Mouse (Mus musculus) kidney, embryonic 14.5 days (tissue): ENCODE data around the gene Gsg1l. TPM values are rescaled to one million over a fixed set of nuclear protein-coding genes. Genes with fewer than 3 reads are reported as not detected.

ENCODE experiments used
- ATAC-seq: fragments of 200-750 bp; cut with Nextera tagmentation; 2 replicates; pipeline ENCODE4 v1.8.0; 2017; ENCODE audit warnings: moderate number of reproducible peaks, mild to moderate bottlenecking, moderate TSS enrichment, moderate library complexity; ENCODE audit not compliant: low FRiP score, low TSS enrichment
- H3K27ac ChIP-seq: fragments of 300-500 bp; sonication (generic); 2 replicates; pipeline ENCODE4 v1.5.1; 2014; ENCODE audit warnings: low read depth, mild to moderate bottlenecking, low read length, moderate library complexity, mixed read lengths
- H3K27me3 ChIP-seq: fragments of 300-500 bp; sonication (generic); 2 replicates; pipeline ENCODE4 v1.6.1; 2014; ENCODE audit warnings: mild to moderate bottlenecking, low read length; ENCODE audit not compliant: control insufficient read depth, insufficient read depth
- H3K36me3 ChIP-seq: fragments of 300-500 bp; sonication (generic); 2 replicates; pipeline ENCODE4 v1.6.1; 2014; ENCODE audit warnings: low read length, mixed read lengths; ENCODE audit not compliant: control insufficient read depth, insufficient read depth
- H3K4me1 ChIP-seq: fragments of 300-500 bp; sonication (generic); 2 replicates; pipeline ENCODE4 v1.6.1; 2014; ENCODE audit warnings: low read length, mixed read lengths; ENCODE audit not compliant: control insufficient read depth, insufficient read depth
- H3K4me2 ChIP-seq: fragments of 300-500 bp; sonication (generic); replicated peaks from 2 replicates; pipeline ENCODE4 v1.6.1; 2014; ENCODE audit warnings: low read depth, mild to moderate bottlenecking, low read length
- H3K4me3 ChIP-seq: fragments of 300-500 bp; sonication (generic); 2 replicates; pipeline ENCODE4 v1.5.1; 2014; ENCODE audit warnings: mild to moderate bottlenecking, low read length
- H3K9ac ChIP-seq: fragments of 300-500 bp; sonication (generic); 2 replicates; pipeline ENCODE4 v1.6.1; 2014; ENCODE audit warnings: low read depth, mild to moderate bottlenecking, low read length, moderate library complexity
- H3K9me3 ChIP-seq: fragments of 300-500 bp; sonication (generic); 2 replicates; pipeline ENCODE4 v1.6.1; 2016; ENCODE audit warnings: low read length; ENCODE audit not compliant: control insufficient read depth
- WGBS: fragments of 180-500 bp; shearing (Covaris S2); extraction: QIAGEN DNeasy Blood & Tissue Kit; methylation state at CpG from one replicate; pipeline ENCODE4 v1.1.7; 2014; 5-methylcytosine and 5-hydroxymethylcytosine counted together
- polyA plus RNA-seq: library from polyadenylated mRNA; unstranded; fragments of >200 nt; fragmentation: Nextera tagmentation; extraction: Ambion mirVana; gene quantifications from 2 replicates; pipeline ENCODE4 v1.2.1, GENCODE M21; 2014

Gene Gsg1l
- polyA plus RNA-seq, 1 experiment from 2014 or later = 0.51 TPM

- Histone ChIP-seq H3K27me3 (no peaks in the 10 kb centered on the region), H3K9me3 (peaks cover 5% of the 10 kb centered on the region; the same call in 1 of the 2 replicates), H3K27ac (no peak overlapping the region), H3K4me3 (no peak overlapping the region), H3K36me3 (no peaks in the 10 kb centered on the region), H3K4me2 (no peak overlapping the region), H3K9ac (no peak overlapping the region), H3K4me1 (no peaks in the 10 kb centered on the region)
- ATAC-seq = no peak
- 34% methylated on average over 14 of the region's 14 CpGs for WGBS
Measured at GRCm38 (mm10) chr7:126066777-126067176, 15.4 kb downstream of the Gsg1l start.

- Histone ChIP-seq H3K9ac (no peak overlapping the region), H3K27me3 (no peaks in the 10 kb centered on the region), H3K9me3 (peaks cover 5% of the 10 kb centered on the region; the same call in 1 of the 2 replicates), H3K4me3 (no peak overlapping the region), H3K36me3 (no peaks in the 10 kb centered on the region), H3K4me1 (no peaks in the 10 kb centered on the region), H3K27ac (no peak overlapping the region), H3K4me2 (no peak overlapping the region)
- ATAC-seq = no peak
- WGBS = 58% methylated on average over 5 of the region's 5 CpGs
Measured at GRCm38 (mm10) chr7:126065243-126065876, 16.9 kb downstream of the Gsg1l start.

GRCm38 (mm10) chr7:126062228-126062627, 20.0 kb downstream of the Gsg1l start:
- no peak for ATAC-seq

GRCm38 (mm10) chr7:126058918-126059317, 23.3 kb downstream of the Gsg1l start:
- Histone ChIP-seq H3K36me3 (no peaks in the 10 kb centered on the region), H3K27ac (no peak overlapping the region), H3K4me1 (peaks cover 3% of the 10 kb centered on the region; the same call in 1 of the 2 replicates), H3K4me3 (no peak overlapping the region), H3K9me3 (no peaks in the 10 kb centered on the region), H3K4me2 (no peak overlapping the region), H3K9ac (no peak overlapping the region), H3K27me3 (no peaks in the 10 kb centered on the region; the same call in 1 of the 2 replicates)
- no peak; the same call in 1 of the 2 replicates for ATAC-seq
- WGBS = 42% methylated on average over 7 of the region's 7 CpGs

More at GRCm38 (mm10) chr7:126062228-126062627, 20.0 kb downstream of the Gsg1l start:
- Histone ChIP-seq H3K36me3 (no peaks in the 10 kb centered on the region), H3K27ac (no peak overlapping the region), H3K9me3 (no peaks in the 10 kb centered on the region), H3K4me1 (peaks cover 3% of the 10 kb centered on the region; the same call in 1 of the 2 replicates), H3K4me2 (no peak overlapping the region), H3K27me3 (no peaks in the 10 kb centered on the region), H3K4me3 (no peak overlapping the region), H3K9ac (no peak overlapping the region)
- WGBS = 72% methylated on average over 4 of the region's 4 CpGs

GRCm38 (mm10) chr7:126057332-126057914, 24.8 kb downstream of the Gsg1l start:
- no peaks in the 10 kb centered on the region for H3K36me3 ChIP-seq
- no peak overlapping the region for H3K4me2 ChIP-seq
- H3K27me3 ChIP-seq = no peaks in the 10 kb centered on the region; the same call in 1 of the 2 replicates
- no peak overlapping the region for H3K27ac ChIP-seq
- no peaks in the 10 kb centered on the region for H3K9me3 ChIP-seq
- H3K4me1 ChIP-seq = peaks cover 3% of the 10 kb centered on the region; the same call in 1 of the 2 replicates
- ATAC-seq = no peak
- H3K4me3 ChIP-seq = no peak overlapping the region
- no peak overlapping the region for H3K9ac ChIP-seq
- 34% methylated on average over 10 of the region's 10 CpGs for WGBS

GRCm38 (mm10) chr7:126054574-126054973, 27.6 kb downstream of the Gsg1l start:
- no peak overlapping the region for H3K4me2 ChIP-seq
- ATAC-seq = no peak
- H3K4me1 ChIP-seq = peaks cover 3% of the 10 kb centered on the region; the same call in 1 of the 2 replicates
- 78% methylated on average over 6 of the region's 6 CpGs for WGBS
- no peak overlapping the region for H3K27ac ChIP-seq
- no peak overlapping the region for H3K4me3 ChIP-seq
- H3K36me3 ChIP-seq = no peaks in the 10 kb centered on the region
- H3K9me3 ChIP-seq = no peaks in the 10 kb centered on the region
- no peak overlapping the region for H3K9ac ChIP-seq
- H3K27me3 ChIP-seq = no peaks in the 10 kb centered on the region; the same call in 1 of the 2 replicates

- WGBS = 80% methylated on average over 7 of the region's 7 CpGs
- no peak overlapping the region for H3K4me2 ChIP-seq
- H3K36me3 ChIP-seq = no peaks in the 10 kb centered on the region
- ATAC-seq = no peak
- no peak overlapping the region for H3K4me3 ChIP-seq
- H3K27ac ChIP-seq = no peak overlapping the region
- no peaks in the 10 kb centered on the region; the same call in 1 of the 2 replicates for H3K27me3 ChIP-seq
- H3K9me3 ChIP-seq = no peaks in the 10 kb centered on the region
- no peak overlapping the region for H3K9ac ChIP-seq
- peaks cover under 1% of the 10 kb centered on the region; the same call in 1 of the 2 replicates for H3K4me1 ChIP-seq
Measured at GRCm38 (mm10) chr7:126053618-126054017, 28.6 kb downstream of the Gsg1l start.

- no peak for ATAC-seq
- WGBS = 35% methylated on average over 6 of the region's 6 CpGs
Measured at GRCm38 (mm10) chr7:126051910-126052309, 30.3 kb downstream of the Gsg1l start.

GRCm38 (mm10) chr7:126045077-126045476, 37.1 kb downstream of the Gsg1l start:
- no peaks in the 10 kb centered on the region for H3K4me1 ChIP-seq
- no peaks in the 10 kb centered on the region for H3K27me3 ChIP-seq
- H3K9me3 ChIP-seq = no peaks in the 10 kb centered on the region
- no peak overlapping the region for H3K4me3 ChIP-seq
- H3K36me3 ChIP-seq = no peaks in the 10 kb centered on the region
- H3K27ac ChIP-seq = no peak overlapping the region
- H3K4me2 ChIP-seq = no peak overlapping the region
- H3K9ac ChIP-seq = no peak overlapping the region
- ATAC-seq = no peak
- WGBS = 95% methylated on average over 6 of the region's 6 CpGs

More at GRCm38 (mm10) chr7:126051910-126052309, 30.3 kb downstream of the Gsg1l start:
- no peak overlapping the region for H3K4me3 ChIP-seq
- no peak overlapping the region for H3K27ac ChIP-seq
- H3K36me3 ChIP-seq = no peaks in the 10 kb centered on the region
- no peak overlapping the region for H3K4me2 ChIP-seq
- H3K27me3 ChIP-seq = no peaks in the 10 kb centered on the region; the same call in 1 of the 2 replicates
- no peaks in the 10 kb centered on the region for H3K9me3 ChIP-seq
- H3K9ac ChIP-seq = no peak overlapping the region
- H3K4me1 ChIP-seq = no peaks in the 10 kb centered on the region
